Mouse (Mus musculus) MEL (cell line): ENCODE results near the gene Tmprss11a. TPM values are rescaled to one million over a fixed set of nuclear protein-coding genes. Genes with fewer than 3 reads are reported as not detected.
A peak's percentile ranks its signal among the peaks of the same experiment; 100 is the strongest.

Experiments used
- DNase-seq: peaks from one replicate; pipeline ENCODE4 v3.0.0; 2011; ENCODE audit warnings: low read depth, low spot score
- H3K27ac ChIP-seq: 2 replicates; pipeline ENCODE4 v1.5.1; 2012; ENCODE audit warnings: low read depth, mild to moderate bottlenecking, control low read depth, low read length, moderate library complexity; ENCODE audit not compliant: control insufficient read depth
- H3K27me3 ChIP-seq, 2 experiments: fragments of 150-350 bp in 1 of 2; sonication (generic) in 1 of 2; 2 replicates each; pipeline ENCODE4 v1.6.1; 2012; ENCODE audit warnings: low read length in 2 of 2, mild to moderate bottlenecking in 2 of 2, improper control_type of control experiment in 1 of 2, moderate library complexity in 1 of 2; ENCODE audit not compliant: insufficient read depth in 2 of 2, control insufficient read depth in 1 of 2
- H3K36me3 ChIP-seq, 2 experiments: 2 replicates each; pipeline ENCODE4 v1.6.1; 2012 to 2014; ENCODE audit warnings: low read length in 2 of 2, improper control_type of control experiment in 1 of 2, inconsistent platforms in 1 of 2, mild to moderate bottlenecking in 1 of 2; ENCODE audit not compliant: insufficient read depth in 2 of 2, control insufficient read depth in 1 of 2
- H3K4me1 ChIP-seq, 2 experiments: fragments of 150-350 bp in 1 of 2; sonication (generic) in 1 of 2; 2 replicates each; pipeline ENCODE4 v1.6.1; 2012; ENCODE audit warnings: low read length in 2 of 2, improper control_type of control experiment in 1 of 2, mild to moderate bottlenecking in 1 of 2; ENCODE audit not compliant: insufficient read depth in 2 of 2, control insufficient read depth in 1 of 2
- H3K4me3 ChIP-seq, 2 experiments: fragments of 150-350 bp in 1 of 2; sonication (generic) in 1 of 2; 2 replicates each; pipeline ENCODE4 v1.5.1; 2012; ENCODE audit warnings: low read depth in 2 of 2, low read length in 2 of 2, mild to moderate bottlenecking in 2 of 2, moderate library complexity in 2 of 2, control low read depth in 1 of 2, improper control_type of control experiment in 1 of 2; ENCODE audit not compliant: control insufficient read depth in 1 of 2, insufficient read depth in 1 of 2
- H3K79me2 ChIP-seq: 2 replicates; pipeline ENCODE4 v1.6.1; 2012; ENCODE audit warnings: mild to moderate bottlenecking, low read length, moderate library complexity; ENCODE audit not compliant: control insufficient read depth, poor library complexity, insufficient read depth
- H3K9ac ChIP-seq: 2 replicates; pipeline ENCODE4 v1.6.1; 2012; ENCODE audit warnings: low read depth, mild to moderate bottlenecking, control low read depth, low read length, moderate library complexity; ENCODE audit not compliant: control insufficient read depth, poor library complexity, severe bottlenecking
- H3K9me3 ChIP-seq: fragments of 150-350 bp; sonication (generic); replicated peaks from 2 replicates; pipeline ENCODE4 v1.6.1; 2012; ENCODE audit warnings: mild to moderate bottlenecking, low read length, improper control_type of control experiment, moderate library complexity; ENCODE audit not compliant: insufficient read depth
- BHLHE40 ChIP-seq: IDR thresholded peaks from 2 replicates; pipeline ENCODE4 v1.6.1; 2012; ENCODE audit warnings: low read depth, mild to moderate bottlenecking, inconsistent platforms, low read length, improper control_type of control experiment, borderline replicate concordance
- CTCF ChIP-seq, 3 experiments: IDR thresholded peaks in 2 of 3; conservative IDR thresholded peaks in 1 of 3; 2 replicates each; pipeline ENCODE4 v1.5.1; 2011 to 2012; ENCODE audit warnings: low read length in 3 of 3, low read depth in 2 of 3, mild to moderate bottlenecking in 2 of 3, improper control_type of control experiment in 1 of 3, inconsistent platforms in 1 of 3, mixed read lengths in 1 of 3, moderate library complexity in 1 of 3; ENCODE audit not compliant: control insufficient read depth in 1 of 3, insufficient read depth in 1 of 3, poor library complexity in 1 of 3, severe bottlenecking in 1 of 3
- GABPA ChIP-seq: IDR thresholded peaks from 2 replicates; pipeline ENCODE4 v1.6.1; 2012; ENCODE audit warnings: low read depth, mild to moderate bottlenecking, inconsistent platforms, low read length, improper control_type of control experiment, moderate library complexity
- GATA1 ChIP-seq: IDR thresholded peaks from 2 replicates; pipeline ENCODE4 v1.6.1; 2011; ENCODE audit warnings: low read depth, low read length, improper control_type of control experiment
- HCFC1 ChIP-seq: IDR thresholded peaks from 2 replicates; pipeline ENCODE4 v1.6.1; 2012; ENCODE audit warnings: low read depth, mild to moderate bottlenecking, inconsistent platforms, low read length, improper control_type of control experiment, moderate library complexity
- KAT2A ChIP-seq: conservative IDR thresholded peaks from 2 replicates; pipeline ENCODE4 v1.6.1; 2012; ENCODE audit warnings: low read depth, low read length, improper control_type of control experiment, inconsistent platforms
- MAX ChIP-seq: IDR thresholded peaks from 2 replicates; pipeline ENCODE4 v1.6.1; 2011; ENCODE audit warnings: low read length, improper control_type of control experiment
- MEF2A ChIP-seq: IDR thresholded peaks from 2 replicates; pipeline ENCODE4 v1.6.1; 2014; ENCODE audit warnings: low read depth, mild to moderate bottlenecking, inconsistent platforms, low read length, improper control_type of control experiment; ENCODE audit not compliant: poor library complexity, insufficient replicate concordance, severe bottlenecking; ENCODE audit errors: extremely low read depth
- MYB ChIP-seq: IDR thresholded peaks from 2 replicates; pipeline ENCODE4 v1.6.1; 2011; ENCODE audit warnings: mild to moderate bottlenecking, low read depth, low read length, improper control_type of control experiment
- MYC ChIP-seq: IDR thresholded peaks from 2 replicates; pipeline ENCODE4 v1.6.1; 2011; ENCODE audit warnings: low read depth, mild to moderate bottlenecking, low read length, improper control_type of control experiment, moderate library complexity
- NRF1 ChIP-seq: IDR thresholded peaks from 2 replicates; pipeline ENCODE4 v1.6.1; 2014; ENCODE audit warnings: low read depth, mild to moderate bottlenecking, inconsistent platforms, low read length, improper control_type of control experiment, moderate library complexity; ENCODE audit not compliant: poor library complexity, insufficient read depth, severe bottlenecking
- POLR2A ChIP-seq, 2 experiments: IDR thresholded peaks; 2 replicates each; pipeline ENCODE4 v1.6.1; 2011 to 2012; ENCODE audit warnings: low read length in 2 of 2, mild to moderate bottlenecking in 2 of 2, control low read depth in 1 of 2, improper control_type of control experiment in 1 of 2, low read depth in 1 of 2, moderate library complexity in 1 of 2; ENCODE audit not compliant: control insufficient read depth in 1 of 2, insufficient read depth in 1 of 2, poor library complexity in 1 of 2
- POLR2AphosphoS5 ChIP-seq: IDR thresholded peaks from 2 replicates; pipeline ENCODE4 v1.6.1; 2012; ENCODE audit warnings: low read depth, borderline replicate concordance, mild to moderate bottlenecking, inconsistent platforms, low read length, moderate library complexity, mixed read lengths
- RAD21 ChIP-seq: IDR thresholded peaks from 2 replicates; pipeline ENCODE4 v1.6.1; 2011; ENCODE audit warnings: mild to moderate bottlenecking, low read depth, low read length, improper control_type of control experiment
- SIN3A ChIP-seq: IDR thresholded peaks from 2 replicates; pipeline ENCODE4 v1.6.1; 2012; ENCODE audit warnings: low read length, improper control_type of control experiment, inconsistent platforms
- TBP ChIP-seq: IDR thresholded peaks from 2 replicates; pipeline ENCODE4 v1.8.0; 2011; ENCODE audit warnings: low read depth, low read length, improper control_type of control experiment
- TCF12 ChIP-seq: IDR thresholded peaks from 2 replicates; pipeline ENCODE4 v1.6.1; 2014; ENCODE audit warnings: low read depth, mild to moderate bottlenecking, inconsistent platforms, low read length, improper control_type of control experiment, moderate library complexity
- UBTF ChIP-seq: IDR thresholded peaks from 2 replicates; pipeline ENCODE4 v1.6.1; 2012; ENCODE audit warnings: low read depth, mild to moderate bottlenecking, inconsistent platforms, low read length, improper control_type of control experiment, moderate library complexity, borderline replicate concordance; ENCODE audit not compliant: insufficient read depth
- USF1 ChIP-seq: IDR thresholded peaks from 2 replicates; pipeline ENCODE4 v1.6.1; 2014; ENCODE audit warnings: low read depth, mild to moderate bottlenecking, inconsistent platforms, low read length, improper control_type of control experiment, moderate library complexity
- USF2 ChIP-seq, 2 experiments: IDR thresholded peaks; 2 replicates each; pipeline ENCODE4 v1.6.1; 2011 to 2012; ENCODE audit warnings: improper control_type of control experiment in 2 of 2, low read length in 2 of 2, borderline replicate concordance in 1 of 2, inconsistent platforms in 1 of 2, low read depth in 1 of 2, mild to moderate bottlenecking in 1 of 2; ENCODE audit not compliant: insufficient read depth in 1 of 2
- polyA plus RNA-seq, 2 experiments: library from polyadenylated mRNA; stranded (reverse) in 1 of 2; unstranded in 1 of 2; fragments of >175 nt in 1 of 2; fragments of >200 nt in 1 of 2; gene quantifications; 2 replicates each; pipeline versions ENCODE4 v1.2.1 to v1.2.4; 2012; ENCODE audit warnings: low replicate concordance in 2 of 2, low read depth in 1 of 2; ENCODE audit not compliant: insufficient read length in 2 of 2, insufficient read depth in 1 of 2, missing spikeins in 1 of 2
- total RNA-seq: library from RNA; depleted of rRNA; stranded (reverse); fragments of 300-350 nt; gene quantifications from 2 replicates; pipeline ENCODE4 v1.2.3, GENCODE M21; 2012

Tmprss11a gene
- total and polyA plus RNA-seq, 3 experiments: not detected

DNA sequence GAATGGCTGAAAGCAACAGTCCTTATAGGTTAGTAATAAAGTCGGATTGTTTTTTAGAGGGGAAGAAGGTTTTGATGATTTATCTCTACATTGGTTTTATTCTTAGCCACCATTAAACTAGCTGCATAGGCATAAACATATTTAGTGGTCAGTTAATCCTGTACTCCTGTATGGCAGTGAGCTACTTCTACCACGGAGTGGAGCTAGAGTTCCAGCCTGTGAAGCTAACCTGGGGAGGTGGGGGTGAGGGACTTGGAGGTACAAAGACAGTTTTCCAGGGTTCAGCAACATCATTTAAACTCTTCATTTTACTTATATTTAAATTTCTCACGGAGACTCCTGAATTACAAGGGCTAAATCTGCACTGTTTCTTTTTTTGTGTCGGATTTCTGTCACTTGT, 49.3 kb downstream of the Tmprss11a start:
- Histone ChIP-seq H3K9me3 (no peaks in the 10 kb centered on the region), H3K79me2 (no peaks in the 10 kb centered on the region), H3K9ac (no peak overlapping the region), H3K27me3 (no peaks in the 10 kb centered on the region)
- no peak for DNase-seq
- TF ChIP-seq USF1: no peak
- TF ChIP-seq SIN3A: no peak
- TF ChIP-seq GABPA: no peak
- TF ChIP-seq TCF12: no peak
- 0 out of 6 replicates have a peak, but pooled peaks of 1 of the 3 experiments have one; percentile 6 for TF ChIP-seq CTCF (IDR thresholded peaks at IDR 0.05 in 2 of 3, conservative IDR thresholded peaks at IDR 0.05 in 1 of 3; ENCODE audit: control insufficient read depth in 1 of 3, insufficient read depth in 1 of 3, low read depth in 2 of 3, low read length in 3 of 3, poor library complexity in 1 of 3, severe bottlenecking in 1 of 3)
- TF ChIP-seq MAX: no peak
- TF ChIP-seq GATA1: no peak
- TF ChIP-seq HCFC1: no peak
- no peak for TF ChIP-seq USF2 (IDR thresholded peaks at IDR 0.05; ENCODE audit: borderline replicate concordance in 1 of 2, insufficient read depth in 1 of 2, low read depth in 1 of 2, low read length in 2 of 2)
- no peak for TF ChIP-seq TBP
- no peak for TF ChIP-seq BHLHE40
- TF ChIP-seq MYC: no peak
- no peak for TF ChIP-seq POLR2A (IDR thresholded peaks at IDR 0.05; ENCODE audit: control insufficient read depth in 1 of 2, insufficient read depth in 1 of 2, low read depth in 1 of 2, low read length in 2 of 2, poor library complexity in 1 of 2)
- TF ChIP-seq MYB: no peak
- TF ChIP-seq MEF2A: no peak
- peak; percentile 6 for TF ChIP-seq RAD21
- TF ChIP-seq, all 39 proteins: peak for 2
- H3K4me1 ChIP-seq: no peaks in the 10 kb centered on the region
- no peaks in the 10 kb centered on the region for H3K36me3 ChIP-seq
- H3K4me3 ChIP-seq: no peak overlapping the region
- H3K27ac ChIP-seq: no peak overlapping the region

DNA sequence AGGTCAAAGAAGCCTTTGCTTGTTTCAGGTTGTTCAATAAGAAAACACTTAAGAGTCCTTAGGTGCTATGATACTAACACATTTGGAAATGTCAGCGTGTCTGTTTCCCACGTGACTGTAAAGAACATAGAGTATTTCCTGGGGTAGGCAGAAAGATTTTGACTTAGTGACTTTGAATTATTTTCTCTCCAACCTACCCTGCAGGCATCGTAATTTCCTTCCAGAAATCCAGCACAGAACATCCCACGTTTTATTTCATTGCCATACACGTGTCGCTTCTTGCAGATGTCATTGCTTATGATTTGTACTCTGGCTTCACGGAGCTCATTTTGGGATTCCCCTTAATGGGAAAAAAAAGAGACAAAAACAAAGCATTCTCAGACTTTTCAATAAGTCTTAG, 54.5 kb downstream of the Tmprss11a start:
- TF ChIP-seq NRF1: no peak
- no peak for TF ChIP-seq KAT2A
- no peak for TF ChIP-seq RAD21
- TF ChIP-seq UBTF: no peak
- no peak for TF ChIP-seq POLR2AphosphoS5
- no peaks in the 10 kb centered on the region for H3K9me3 ChIP-seq
- H3K4me3 ChIP-seq: no peak overlapping the region
- H3K9ac ChIP-seq: no peak overlapping the region
- DNase-seq: no peak
- H3K27me3 ChIP-seq: no peaks in the 10 kb centered on the region
- H3K79me2 ChIP-seq: no peaks in the 10 kb centered on the region
- no peak overlapping the region for H3K27ac ChIP-seq
- H3K4me1 ChIP-seq: no peaks in the 10 kb centered on the region
- no peaks in the 10 kb centered on the region for H3K36me3 ChIP-seq
